Mouse (Mus musculus) liver, embryonic 11.5 days (tissue): ENCODE measurements around the gene Smtn. TPM values are rescaled to one million over a fixed set of nuclear protein-coding genes. Genes with fewer than 3 reads are reported as not detected.
A peak's percentile ranks its signal among the peaks of the same experiment; 100 is the strongest.

Source experiments
- ATAC-seq: fragments of 200-750 bp; cut with Nextera tagmentation; replicated peaks from 2 replicates; pipeline ENCODE4 v1.8.0; 2017; ENCODE audit warnings: moderate number of reproducible peaks, mild to moderate bottlenecking, moderate TSS enrichment, moderate library complexity; ENCODE audit not compliant: low FRiP score
- DNase-seq: peaks from one replicate; pipeline ENCODE4 v3.0.0-alpha.2; 2017; ENCODE audit warnings: low spot score
- H3K27ac ChIP-seq: fragments of 300-500 bp; sonication (generic); 2 replicates; pipeline ENCODE4 v1.5.1; 2014; ENCODE audit warnings: mild to moderate bottlenecking, low read depth, low read length, control low read depth
- H3K27me3 ChIP-seq: fragments of 300-500 bp; sonication (generic); replicated peaks from 2 replicates; pipeline ENCODE4 v1.6.1; 2014; ENCODE audit warnings: low read length, mixed read lengths; ENCODE audit not compliant: control insufficient read depth, insufficient read depth
- H3K36me3 ChIP-seq: fragments of 300-500 bp; sonication (generic); 2 replicates; pipeline ENCODE4 v1.6.1; 2014; ENCODE audit warnings: mild to moderate bottlenecking, low read length, moderate library complexity, mixed read lengths; ENCODE audit not compliant: control insufficient read depth, insufficient read depth
- H3K4me1 ChIP-seq: fragments of 300-500 bp; sonication (generic); replicated peaks from 2 replicates; pipeline ENCODE4 v1.6.1; 2014; ENCODE audit warnings: low read length, mixed read lengths; ENCODE audit not compliant: control insufficient read depth, insufficient read depth
- H3K4me2 ChIP-seq: fragments of 300-500 bp; sonication (generic); 2 replicates; pipeline ENCODE4 v1.6.1; 2014; ENCODE audit warnings: mild to moderate bottlenecking, control low read depth, moderate library complexity
- H3K4me3 ChIP-seq: fragments of 300-500 bp; sonication (generic); 2 replicates; pipeline ENCODE4 v1.5.1; 2014; ENCODE audit warnings: low read depth, low read length, control low read depth
- H3K9ac ChIP-seq: fragments of 300-500 bp; sonication (generic); 2 replicates; pipeline ENCODE4 v1.6.1; 2014; ENCODE audit warnings: low read depth, low read length, control low read depth
- H3K9me3 ChIP-seq: fragments of 300-500 bp; sonication (generic); 2 replicates; pipeline ENCODE4 v1.6.1; 2016; ENCODE audit warnings: low read length, inconsistent platforms, mixed read lengths; ENCODE audit not compliant: control insufficient read depth
- WGBS: fragments of 180-500 bp; shearing (Covaris S2); extraction: QIAGEN DNeasy Blood & Tissue Kit; methylation state at CpG from one replicate; pipeline ENCODE4 v1.1.7; 2014; 5-methylcytosine and 5-hydroxymethylcytosine counted together
- polyA plus RNA-seq: library from polyadenylated mRNA; unstranded; fragments of >200 nt; fragmentation: Nextera tagmentation; extraction: Ambion mirVana; gene quantifications from 2 replicates; pipeline ENCODE4 v1.2.1, GENCODE M21; 2014

The Smtn gene
- polyA plus RNA-seq, 1 experiment from 2014 or later: 29.3 TPM

GRCm38 (mm10) chr11:3535406-3535986, 4.9 kb downstream of the Smtn start:
- peaks cover 7% of the 10 kb centered on the region for H3K36me3 ChIP-seq
- no peaks in the 10 kb centered on the region for H3K9me3 ChIP-seq
- ATAC-seq (peak; percentile 80), DNase-seq (peak; percentile 96)
- 1% methylated on average over 36 of the region's 36 CpGs for WGBS
- no peaks in the 10 kb centered on the region for H3K27me3 ChIP-seq
- peaks cover 19% of the 10 kb centered on the region for H3K4me1 ChIP-seq
- peak overlapping the region; percentile 56 for H3K4me3 ChIP-seq
- H3K27ac ChIP-seq: peak overlapping the region; percentile 72
- H3K9ac ChIP-seq: peak overlapping the region; percentile 66
- H3K4me2 ChIP-seq: peak overlapping the region; percentile 81

- DNase-seq (no peak), ATAC-seq (no peak)
- Histone ChIP-seq H3K27me3 (no peaks in the 10 kb centered on the region), H3K9ac (peak overlapping the region; percentile 66), H3K27ac (peak overlapping the region; percentile 72; the same call in 1 of the 2 replicates), H3K4me1 (peaks cover 19% of the 10 kb centered on the region), H3K4me3 (peak overlapping the region; percentile 56; the same call in 1 of the 2 replicates), H3K36me3 (peaks cover 7% of the 10 kb centered on the region), H3K4me2 (peak overlapping the region; percentile 81), H3K9me3 (no peaks in the 10 kb centered on the region)
- WGBS: 20% methylated on average over 8 of the region's 8 CpGs
Measured at GRCm38 (mm10) chr11:3534956-3535355, 5.5 kb downstream of the Smtn start.

- Histone ChIP-seq H3K27me3 (no peaks in the 10 kb centered on the region), H3K9me3 (no peaks in the 10 kb centered on the region), H3K4me2 (no peak overlapping the region), H3K36me3 (peaks cover 14% of the 10 kb centered on the region), H3K9ac (no peak overlapping the region), H3K4me1 (peaks cover 18% of the 10 kb centered on the region), H3K27ac (no peak overlapping the region), H3K4me3 (no peak overlapping the region)
- WGBS: 85% methylated on average over 17 of the region's 17 CpGs
- ATAC-seq (no peak), DNase-seq (no peak)
Measured at GRCm38 (mm10) chr11:3533406-3533932, 6.9 kb downstream of the Smtn start.

GRCm38 (mm10) chr11:3532101-3532931, 8.1 kb downstream of the Smtn start:
- Histone ChIP-seq H3K4me2 (no peak overlapping the region), H3K9me3 (no peaks in the 10 kb centered on the region), H3K27ac (no peak overlapping the region), H3K4me3 (no peak overlapping the region), H3K27me3 (no peaks in the 10 kb centered on the region), H3K4me1 (peaks cover 12% of the 10 kb centered on the region), H3K9ac (no peak overlapping the region), H3K36me3 (peaks cover 18% of the 10 kb centered on the region)
- WGBS: 87% methylated on average over 16 of the region's 16 CpGs
- DNase-seq (no peak), ATAC-seq (no peak)

GRCm38 (mm10) chr11:3531634-3532033, 8.8 kb downstream of the Smtn start:
- peaks cover 19% of the 10 kb centered on the region for H3K36me3 ChIP-seq
- 78% methylated on average over 6 of the region's 6 CpGs for WGBS
- no peak overlapping the region for H3K4me3 ChIP-seq
- no peak overlapping the region for H3K9ac ChIP-seq
- H3K27me3 ChIP-seq: no peaks in the 10 kb centered on the region
- DNase-seq (no peak), ATAC-seq (no peak)
- no peaks in the 10 kb centered on the region for H3K9me3 ChIP-seq
- H3K27ac ChIP-seq: no peak overlapping the region
- H3K4me2 ChIP-seq: no peak overlapping the region
- H3K4me1 ChIP-seq: peaks cover 8% of the 10 kb centered on the region

GRCm38 (mm10) chr11:3530731-3531130, 9.7 kb downstream of the Smtn start:
- ATAC-seq (no peak), DNase-seq (no peak)
- peaks cover 3% of the 10 kb centered on the region for H3K4me1 ChIP-seq
- no peaks in the 10 kb centered on the region for H3K9me3 ChIP-seq
- H3K4me2 ChIP-seq: no peak overlapping the region
- H3K27me3 ChIP-seq: no peaks in the 10 kb centered on the region
- H3K9ac ChIP-seq: no peak overlapping the region
- H3K36me3 ChIP-seq: peaks cover 22% of the 10 kb centered on the region
- no peak overlapping the region for H3K27ac ChIP-seq
- no peak overlapping the region for H3K4me3 ChIP-seq
- 69% methylated on average over 3 of the region's 3 CpGs for WGBS

GRCm38 (mm10) chr11:3529476-3530252, 10.7 kb downstream of the Smtn start:
- Histone ChIP-seq H3K36me3 (peaks cover 23% of the 10 kb centered on the region), H3K9me3 (no peaks in the 10 kb centered on the region), H3K4me2 (no peak overlapping the region), H3K27me3 (no peaks in the 10 kb centered on the region), H3K4me3 (no peak overlapping the region), H3K9ac (no peak overlapping the region), H3K4me1 (no peaks in the 10 kb centered on the region), H3K27ac (no peak overlapping the region)
- WGBS: 73% methylated on average over 20 of the region's 20 CpGs
- ATAC-seq (no peak), DNase-seq (no peak)

GRCm38 (mm10) chr11:3528208-3528607, 12.2 kb downstream of the Smtn start:
- no peak overlapping the region for H3K4me3 ChIP-seq
- H3K27me3 ChIP-seq: no peaks in the 10 kb centered on the region
- ATAC-seq (no peak), DNase-seq (no peak)
- H3K36me3 ChIP-seq: peaks cover 23% of the 10 kb centered on the region
- no peaks in the 10 kb centered on the region for H3K4me1 ChIP-seq
- H3K9me3 ChIP-seq: no peaks in the 10 kb centered on the region
- no peak overlapping the region for H3K27ac ChIP-seq
- WGBS: 80% methylated on average over 6 of the region's 6 CpGs
- H3K4me2 ChIP-seq: no peak overlapping the region
- H3K9ac ChIP-seq: no peak overlapping the region
